ENCODE assay signal across 27 mouse cellular contexts in the genomic region with DNA sequence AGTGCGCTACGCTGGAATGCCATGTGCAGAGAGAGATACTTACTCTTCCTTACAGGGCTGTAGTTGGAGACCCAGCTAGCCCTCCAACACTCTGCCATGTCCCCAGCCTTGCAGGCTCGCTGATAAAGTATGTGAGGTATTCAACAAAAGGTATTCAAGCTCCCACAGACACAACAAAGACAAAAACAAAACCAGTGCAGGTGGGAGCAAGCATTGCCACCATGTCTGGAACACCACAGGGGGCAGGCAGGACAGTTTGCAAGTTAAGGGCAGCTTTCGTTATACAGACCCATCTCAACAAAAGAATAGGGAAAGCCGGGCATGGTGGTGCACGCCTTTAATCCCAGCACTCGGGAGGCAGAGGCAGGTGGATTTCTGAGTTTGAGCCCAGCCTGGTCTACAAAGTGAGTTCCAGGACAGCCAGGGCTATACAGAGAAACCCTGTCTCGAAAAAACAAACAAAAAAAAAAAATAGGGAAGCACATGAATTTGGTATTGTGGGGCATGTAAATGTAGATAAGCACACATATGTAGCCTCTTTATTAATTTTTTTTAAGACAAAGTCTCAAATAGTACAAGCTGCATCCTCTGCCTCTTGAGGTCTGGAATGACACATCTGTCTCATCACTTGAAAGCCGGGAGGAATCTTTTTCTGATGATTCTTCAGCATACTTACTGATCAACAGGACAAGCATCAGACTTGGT. TPM values are rescaled to one million over a fixed set of nuclear protein-coding genes. Genes with fewer than 3 reads are reported as not detected.
DNase-seq lines count a peak whose midpoint lies in the region; ATAC-seq and TF ChIP-seq lines count a peak whose summit lies in the region.
"Had no signal": no experiment of that assay in that cellular context is flagged by ENCODE, and none has a peak within 500 bp of the region (broad histone marks: within the 10 kb centered on the region; RNA-seq: fewer than 3 reads in every experiment).

No protein-coding gene starts in this region.

- no peak overlapping the region for H3K4me3 ChIP-seq in liver, embryonic 12.5 days
- no peak overlapping the region for H3K4me3 ChIP-seq in liver, embryonic 11.5 days (ENCODE audit: low read depth, low read length)
- no peak overlapping the region for H3K4me3 ChIP-seq in ES-Bruce4 (ENCODE audit: low read depth, low read length)
- no peak overlapping the region for H3K4me3 ChIP-seq in ES-E14 (ENCODE audit: insufficient read depth in 1 of 2, low read depth in 1 of 2, low read length in 2 of 2, poor library complexity in 1 of 2, severe bottlenecking in 1 of 2)
- H3K4me3 ChIP-seq in heart, adult 2 months = no peak overlapping the region
- H3K4me3 ChIP-seq: forebrain, embryonic 10.5 days; forebrain, embryonic 13.5 days; heart, embryonic 10.5 days; hindbrain, embryonic 10.5 days; hindbrain, embryonic 13.5 days; intestine, embryonic 15.5 days had no signal

- no peaks in the 10 kb centered on the region for H3K27me3 ChIP-seq in liver, embryonic 12.5 days (replicated peaks)
- H3K27me3 ChIP-seq in liver, embryonic 11.5 days (replicated peaks; ENCODE audit: control insufficient read depth, insufficient read depth, low read length) = no peaks in the 10 kb centered on the region
- H3K27me3 ChIP-seq in ES-Bruce4 (ENCODE audit: control insufficient read depth, insufficient read depth, low read length, poor library complexity, severe bottlenecking) = no peaks in the 10 kb centered on the region
- H3K27me3 ChIP-seq in heart, adult 2 months (ENCODE audit: control insufficient read depth, insufficient read depth, low read length) = no peaks in the 10 kb centered on the region
- H3K27me3 ChIP-seq: CH12.LX; forebrain, embryonic 13.5 days; hindbrain, embryonic 13.5 days; intestine, embryonic 15.5 days had no signal

- DNase-seq in liver, embryonic 11.5 days (ENCODE audit: low spot score) = no peak
- no peak for DNase-seq in ES-E14 (ENCODE audit: low read depth, low spot score)
- peak; percentile 75 for DNase-seq in ZHBTc4 (ENCODE audit: low read depth, low spot score)
- DNase-seq in heart, adult 2 months = no peak
- DNase-seq in heart, postnatal 14 days = no peak
- DNase-seq: adrenal gland, postnatal 10 days; adrenal gland, postnatal 36 days; B cell, adult 2 months; cerebellum, adult 11 months; cerebellum, adult 2 months; cerebellum, postnatal 10 days; cerebellum, postnatal 36 days; embryo, embryonic 11 days; gastrocnemius, postnatal 10 days; heart, adult 18-20 months; heart, postnatal 36 days; kidney, adult 11 months had no signal

- intact Hi-C loops in heart, adult 2 months (cut with DNase I) = loop anchor here (1.0 to 10.0 kb wide), 3 partner anchors 22 to 351 kb away; no protein-coding TSS in a partner anchor
- intact Hi-C loops in heart, postnatal 14 days (cut with DNase I) = loop anchor here (1.0 to 5.0 kb wide), 2 partner anchors 22 to 43 kb away; no protein-coding TSS in a partner anchor

- H3K36me3 ChIP-seq in liver, embryonic 12.5 days = peaks cover 35% of the 10 kb centered on the region
- H3K36me3 ChIP-seq in liver, embryonic 11.5 days (ENCODE audit: control insufficient read depth, insufficient read depth, low read length) = no peaks in the 10 kb centered on the region; the same call in 1 of the 2 replicates
- H3K36me3 ChIP-seq in ES-Bruce4 (ENCODE audit: control insufficient read depth, insufficient read depth, low read length, poor library complexity, severe bottlenecking) (peaks cover 25% of the 10 kb centered on the region), ES-E14 (ENCODE audit: control insufficient read depth, insufficient read depth, low read length, poor library complexity, severe bottlenecking) (peaks cover 38% of the 10 kb centered on the region)
- H3K36me3 ChIP-seq in heart, adult 2 months (ENCODE audit: control insufficient read depth, insufficient read depth, low read length) = no peaks in the 10 kb centered on the region

- H3K4me2 ChIP-seq in liver, embryonic 12.5 days = no peak overlapping the region
- no peak overlapping the region for H3K4me2 ChIP-seq in liver, embryonic 11.5 days
- H3K4me2 ChIP-seq: forebrain, embryonic 13.5 days; hindbrain, embryonic 13.5 days; intestine, embryonic 15.5 days had no signal

- TF ChIP-seq CTCF in ES-Bruce4 (IDR thresholded peaks at IDR 0.05; ENCODE audit: low read depth, low read length) = no peak
- TF ChIP-seq CTCF in heart, adult 2 months (IDR thresholded peaks at IDR 0.05) = no peak

- no peak overlapping the region for H3K9ac ChIP-seq in liver, embryonic 12.5 days
- H3K9ac ChIP-seq in liver, embryonic 11.5 days (ENCODE audit: low read depth, low read length) = no peak overlapping the region
- H3K9ac ChIP-seq in ES-Bruce4 (ENCODE audit: low read depth, poor library complexity, severe bottlenecking) = no peak overlapping the region
- H3K9ac ChIP-seq in ES-E14 (ENCODE audit: insufficient read depth, low read depth, low read length, poor library complexity, severe bottlenecking) = no peak overlapping the region
- no peak overlapping the region for H3K9ac ChIP-seq in heart, adult 2 months (ENCODE audit: low read depth, low read length)
- H3K9ac ChIP-seq: forebrain, embryonic 13.5 days; hindbrain, embryonic 13.5 days; intestine, embryonic 15.5 days had no signal

- H3K27ac ChIP-seq in liver, embryonic 12.5 days = peak overlapping the region; percentile 10; the same call in 1 of the 2 replicates
- no peak overlapping the region for H3K27ac ChIP-seq in liver, embryonic 11.5 days (ENCODE audit: low read depth, low read length)
- H3K27ac ChIP-seq in ES-Bruce4 (ENCODE audit: insufficient read depth, low read length) = peak overlapping the region; percentile 41
- H3K27ac ChIP-seq in ES-E14 (ENCODE audit: insufficient read depth, low read depth, low read length, poor library complexity, severe bottlenecking) = peak overlapping the region; percentile 32
- no peak overlapping the region for H3K27ac ChIP-seq in heart, adult 2 months
- H3K27ac ChIP-seq: forebrain, embryonic 10.5 days; forebrain, embryonic 13.5 days; heart, embryonic 10.5 days; hindbrain, embryonic 10.5 days; hindbrain, embryonic 13.5 days; intestine, embryonic 15.5 days had no signal

- no peak for TF ChIP-seq POLR2A in ES-Bruce4 (IDR thresholded peaks at IDR 0.05; ENCODE audit: insufficient read depth, low read length)
- TF ChIP-seq POLR2A in heart, adult 2 months (IDR thresholded peaks at IDR 0.05; ENCODE audit: insufficient read depth, low read depth, low read length) = no peak

- peaks cover 43% of the 10 kb centered on the region for H3K4me1 ChIP-seq in liver, embryonic 12.5 days
- no peaks in the 10 kb centered on the region; the same call in 1 of the 2 replicates for H3K4me1 ChIP-seq in liver, embryonic 11.5 days (replicated peaks; ENCODE audit: control insufficient read depth, insufficient read depth, low read length)
- H3K4me1 ChIP-seq in ES-Bruce4 (ENCODE audit: control insufficient read depth, insufficient read depth, low read length) (peaks cover 3% of the 10 kb centered on the region), ES-E14 (ENCODE audit: control insufficient read depth in 2 of 2, insufficient read depth in 2 of 2, low read length in 2 of 2, poor library complexity in 1 of 2) (peaks cover 0 to 21% of the 10 kb centered on the region in 2 experiments; a peak in 1 of 4 replicates)
- no peaks in the 10 kb centered on the region; the same call in 1 of the 2 replicates for H3K4me1 ChIP-seq in heart, adult 2 months (ENCODE audit: control insufficient read depth, insufficient read depth, low read length)
- H3K4me1 ChIP-seq: forebrain, embryonic 10.5 days; forebrain, embryonic 13.5 days; heart, embryonic 10.5 days; hindbrain, embryonic 10.5 days; hindbrain, embryonic 13.5 days; intestine, embryonic 15.5 days had no signal

- in situ Hi-C loops in ES-E14 (cut with MboI; ENCODE audit: low sequenced_read_pairs in 2 of 2, unreplicated experiment in 2 of 2) = no loop called here

- H3K79me2 ChIP-seq in heart, adult 2 months (replicated peaks; ENCODE audit: control insufficient read depth, insufficient read depth, low read length) = no peaks in the 10 kb centered on the region

- ATAC-seq in liver, embryonic 12.5 days = no peak
- no peak for ATAC-seq in liver, embryonic 11.5 days (replicated peaks; ENCODE audit: low FRiP score)

- no peak for TF ChIP-seq EP300 in ES-Bruce4 (IDR thresholded peaks at IDR 0.05; ENCODE audit: insufficient read depth, low read depth, low read length)
- no peak for TF ChIP-seq EP300 in heart, adult 2 months (IDR thresholded peaks at IDR 0.05; ENCODE audit: insufficient read depth, low read depth, low read length)

- no peaks in the 10 kb centered on the region for H3K9me3 ChIP-seq in liver, embryonic 12.5 days (replicated peaks)
- no peaks in the 10 kb centered on the region for H3K9me3 ChIP-seq in liver, embryonic 11.5 days (ENCODE audit: control insufficient read depth, low read length)
- H3K9me3 ChIP-seq in ES-Bruce4 (replicated peaks; ENCODE audit: control insufficient read depth, insufficient read depth, low read length, poor library complexity, severe bottlenecking) (no peaks in the 10 kb centered on the region), ES-E14 (ENCODE audit: control insufficient read depth, insufficient read depth, low read depth, low read length) (no peaks in the 10 kb centered on the region)
- H3K9me3 ChIP-seq: forebrain, embryonic 10.5 days; forebrain, embryonic 13.5 days; G1E; heart, embryonic 10.5 days; hindbrain, embryonic 10.5 days; hindbrain, embryonic 13.5 days; intestine, embryonic 15.5 days had no signal

- WGBS in liver, embryonic 12.5 days (ENCODE audit: insufficient replicate concordance) = 73% methylated on average over 9 of the region's 9 CpGs
- WGBS in liver, embryonic 11.5 days = 68% methylated on average over 9 of the region's 9 CpGs
- WGBS in heart, adult 2 months = 63% methylated on average over 9 of the region's 9 CpGs

RNA-seq across cellular contexts. Expression of gene Tfe3, which starts 13.3 kb away (rescaled TPM):
- polyA plus RNA-seq in liver, embryonic 12.5 days (2016; fragmentation: Nextera tagmentation; extraction: Ambion mirVana) = 14.1 and 15.1 TPM in 2 replicates
- 15.9 and 16.0 TPM in 2 replicates for polyA plus RNA-seq in liver, embryonic 11.5 days (2014; fragmentation: Nextera tagmentation; extraction: Ambion mirVana)
- polyA plus RNA-seq in ES-Bruce4 (2011; ENCODE audit: insufficient read depth, insufficient read length, low read depth, missing spikeins) = 65.8 and 81.6 TPM in 2 replicates
- total RNA-seq in ES-E14 (2012; rRNA removed) = 32.3 and 45.8 TPM in 2 replicates
- 10 to 100 TPM; 13.0 to 15.4 TPM for total RNA-seq in heart, adult 2 months (2021)
- 11.1 and 13.5 TPM in 2 replicates for polyA plus RNA-seq in heart, adult 2 months (2012; rRNA removed)
- total RNA-seq in heart, postnatal 14 days (2021) = 10 to 100 TPM; 14.8 to 19.9 TPM

RNA-seq across cellular contexts. Expression of gene Gripap1, which starts 13.9 kb away (rescaled TPM):
- 36.8 and 39.1 TPM in 2 replicates for polyA plus RNA-seq in liver, embryonic 12.5 days (2016; fragmentation: Nextera tagmentation; extraction: Ambion mirVana)
- 45.0 and 47.2 TPM in 2 replicates for polyA plus RNA-seq in liver, embryonic 11.5 days (2014; fragmentation: Nextera tagmentation; extraction: Ambion mirVana)
- 18.5 and 19.2 TPM in 2 replicates for polyA plus RNA-seq in ES-Bruce4 (2011; ENCODE audit: insufficient read depth, insufficient read length, low read depth, missing spikeins)
- total RNA-seq in ES-E14 (2012; rRNA removed) = 14.9 and 22.6 TPM in 2 replicates
- total RNA-seq in heart, adult 2 months (2021) = 10 to 100 TPM; 20.8 to 24.6 TPM
- 25.3 and 38.9 TPM in 2 replicates for polyA plus RNA-seq in heart, adult 2 months (2012; rRNA removed)
- 10 to 100 TPM; 26.1 to 31.7 TPM for total RNA-seq in heart, postnatal 14 days (2021)

RNA-seq across cellular contexts. Expression of gene Ccdc120, which starts 24.9 kb away (rescaled TPM):
- 2.6 and 3.2 TPM in 2 replicates for polyA plus RNA-seq in liver, embryonic 12.5 days (2016; fragmentation: Nextera tagmentation; extraction: Ambion mirVana)
- 4.7 and 6.5 TPM in 2 replicates for polyA plus RNA-seq in liver, embryonic 11.5 days (2014; fragmentation: Nextera tagmentation; extraction: Ambion mirVana)
- polyA plus RNA-seq in ES-Bruce4 (2011; ENCODE audit: insufficient read depth, insufficient read length, low read depth, missing spikeins) = 20.4 and 28.9 TPM in 2 replicates
- 15.8 and 22.9 TPM in 2 replicates for total RNA-seq in ES-E14 (2012; rRNA removed)
- total RNA-seq in heart, adult 2 months (2021) = 1 to 10 TPM in 1 of 2 experiments, under 1 TPM in 1; 0.32 to 1.1 TPM
- polyA plus RNA-seq in heart, adult 2 months (2012; rRNA removed) = 1.1 and 2.8 TPM in 2 replicates
- 1 to 10 TPM in 1 of 2 experiments, under 1 TPM in 1; 0.74 to 1.2 TPM for total RNA-seq in heart, postnatal 14 days (2021)

RNA-seq across cellular contexts. Expression of gene Kcnd1, which starts 46.4 kb away (rescaled TPM):
- 0.37 and 0.38 TPM in 2 replicates for polyA plus RNA-seq in liver, embryonic 12.5 days (2016; fragmentation: Nextera tagmentation; extraction: Ambion mirVana)
- 0.84 and 0.94 TPM in 2 replicates for polyA plus RNA-seq in liver, embryonic 11.5 days (2014; fragmentation: Nextera tagmentation; extraction: Ambion mirVana)
- 8.3 and 8.6 TPM in 2 replicates for polyA plus RNA-seq in ES-Bruce4 (2011; ENCODE audit: insufficient read depth, insufficient read length, low read depth, missing spikeins)
- total RNA-seq in ES-E14 (2012; rRNA removed) = 3.1 and 5.4 TPM in 2 replicates
- total RNA-seq in heart, adult 2 months (2021) = under 1 TPM; 0.21 to 0.27 TPM
- 0.59 and 1.2 TPM in 2 replicates for polyA plus RNA-seq in heart, adult 2 months (2012; rRNA removed)
- total RNA-seq in heart, postnatal 14 days (2021) = under 1 TPM; 0.39 to 0.45 TPM

RNA-seq across cellular contexts. Expression of gene Praf2, which starts 47.4 kb away (rescaled TPM):
- 13.0 and 13.4 TPM in 2 replicates for polyA plus RNA-seq in liver, embryonic 12.5 days (2016; fragmentation: Nextera tagmentation; extraction: Ambion mirVana)
- 29.8 and 32.0 TPM in 2 replicates for polyA plus RNA-seq in liver, embryonic 11.5 days (2014; fragmentation: Nextera tagmentation; extraction: Ambion mirVana)
- polyA plus RNA-seq in ES-Bruce4 (2011; ENCODE audit: insufficient read depth, insufficient read length, low read depth, missing spikeins) = 53.8 and 67.7 TPM in 2 replicates
- total RNA-seq in ES-E14 (2012; rRNA removed) = 41.9 and 48.0 TPM in 2 replicates
- 1 to 10 TPM; 6.1 to 6.7 TPM for total RNA-seq in heart, adult 2 months (2021)
- polyA plus RNA-seq in heart, adult 2 months (2012; rRNA removed) = 15.8 and 19.5 TPM in 2 replicates
- 1 to 10 TPM; 7.0 to 8.0 TPM for total RNA-seq in heart, postnatal 14 days (2021)

Comparison
In these comparisons a context has a peak if more than half of its experiments do, and no peak if none do; other contexts are left out.
1. H3K27ac ChIP-seq: peak in liver, embryonic 12.5 days (single experiment), ES-Bruce4 (single experiment) and ES-E14 (single experiment); none in liver, embryonic 11.5 days (single experiment) and heart, adult 2 months (single experiment).